Mouse (Mus musculus): ENCODE measurements around the gene Cdc42. TPM values are rescaled to one million over a fixed set of nuclear protein-coding genes. Genes with fewer than 3 reads are reported as not detected.

The Cdc42 gene
- 100 to 1,000 TPM; 392 to 410 TPM for total RNA-seq (2023)

DNA sequence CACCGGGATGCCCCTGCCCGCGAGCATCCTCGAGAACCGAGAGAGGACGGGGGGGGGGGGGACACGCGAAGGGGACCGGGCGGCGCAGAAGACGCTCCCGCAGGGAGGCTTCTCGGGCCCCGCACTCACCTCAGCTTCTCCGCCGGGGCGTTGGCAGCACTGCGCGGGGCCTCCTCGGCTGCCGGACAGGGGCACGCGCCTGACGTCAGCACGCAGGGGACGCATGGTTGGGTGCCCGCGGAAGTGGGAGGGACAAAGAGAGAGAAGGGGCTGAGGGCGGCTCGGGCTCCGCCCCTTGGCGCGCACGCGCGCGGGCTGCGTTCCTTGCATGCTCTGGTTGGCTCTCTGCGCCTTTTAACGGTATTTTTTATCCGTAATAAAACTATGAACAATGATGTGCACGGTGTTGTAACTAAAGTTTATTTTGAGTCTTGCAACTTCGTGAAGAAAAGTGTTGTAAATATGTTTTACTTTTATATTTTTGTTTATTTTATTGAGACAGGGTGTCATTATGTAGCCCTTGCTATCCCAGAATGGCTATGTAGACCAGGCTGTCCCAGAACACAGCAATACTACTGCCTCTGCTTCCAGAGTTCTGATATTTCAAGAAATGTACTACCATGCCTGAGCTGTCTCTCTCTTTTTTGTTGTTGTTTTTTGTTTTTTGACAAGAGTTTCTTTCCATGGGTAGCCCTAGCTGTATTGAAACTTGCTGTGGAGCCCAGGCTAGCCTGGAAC is at the start of gene Cdc42:
Cdc42 (minus strand) TSS at position 204 of the 738 bp plus-strand sequence.

DNA sequence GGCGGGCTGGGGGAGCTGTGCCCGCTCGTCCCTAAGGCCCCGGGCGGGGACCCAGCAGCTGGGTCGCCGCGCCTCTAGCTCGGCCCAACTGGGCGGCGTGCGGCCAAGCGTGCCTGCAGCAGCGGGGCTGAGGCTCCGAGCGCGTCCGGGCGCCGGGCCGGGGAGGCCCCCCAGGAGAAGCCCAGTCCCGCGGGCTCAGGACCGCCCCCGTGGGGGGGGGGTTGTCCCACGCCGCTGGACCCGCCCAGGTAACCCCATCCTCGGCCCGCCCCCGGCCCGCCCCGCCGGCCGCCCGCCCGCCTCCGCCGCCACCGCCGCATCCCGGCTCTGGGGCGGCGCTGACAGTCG is 80.4 kb downstream of the Cdc42 start, which contains the start of gene Wnt4:
Wnt4 (plus strand) TSS at position 324 of the 348 bp plus-strand sequence.

Other genes with a start within 250 kb of the Cdc42 start
- gene Wnt4, start 80.2 kb downstream of the Cdc42 start, total RNA-seq (2023): under 1 TPM in 1 of 2 experiments, not detected in 1; 0.12 TPM
- not detected for gene Cela3a, start 52.1 kb upstream of the Cdc42 start, total RNA-seq (2023)
- not detected for gene Cela3b, start 72.8 kb upstream of the Cdc42 start, total RNA-seq (2023)
- not detected for gene 1700013G24Rik, start 95.6 kb upstream of the Cdc42 start, total RNA-seq (2023)
- gene Hspg2, start 111.0 kb upstream of the Cdc42 start, total RNA-seq (2023): under 1 TPM; 0.03 to 0.09 TPM
- gene Ldlrad2, start 216.8 kb upstream of the Cdc42 start, total RNA-seq (2023): not detected
- gene Usp48, start 236.0 kb upstream of the Cdc42 start, total RNA-seq (2023): 100 to 1,000 TPM; 249 to 266 TPM